Mouse (Mus musculus) kidney, postnatal 0 days (tissue): ENCODE measurements around the gene Batf3. TPM values are rescaled to one million over a fixed set of nuclear protein-coding genes. Genes with fewer than 3 reads are reported as not detected.

ENCODE experiments used
- ATAC-seq: fragments of 200-750 bp; cut with Nextera tagmentation; replicated peaks from 2 replicates; pipeline ENCODE4 v1.8.0; 2017; ENCODE audit warnings: low read depth, moderate number of reproducible peaks, moderate TSS enrichment, moderate library complexity; ENCODE audit not compliant: low FRiP score
- DNase-seq: peaks from one replicate; pipeline ENCODE4 v3.0.0-alpha.2; 2016; ENCODE audit warnings: low spot score
- H3K27ac ChIP-seq: fragments of 300-500 bp; sonication (generic); 2 replicates; pipeline ENCODE4 v1.5.1; 2014; ENCODE audit warnings: mild to moderate bottlenecking
- H3K27me3 ChIP-seq: fragments of 300-500 bp; sonication (generic); 2 replicates; pipeline ENCODE4 v1.6.1; 2014; ENCODE audit warnings: low read length, mixed read lengths; ENCODE audit not compliant: insufficient read depth
- H3K36me3 ChIP-seq: fragments of 300-500 bp; sonication (generic); 2 replicates; pipeline ENCODE4 v1.6.1; 2014; ENCODE audit warnings: low read length, mixed read lengths; ENCODE audit not compliant: insufficient read depth
- H3K4me1 ChIP-seq: fragments of 300-500 bp; sonication (generic); replicated peaks from 2 replicates; pipeline ENCODE4 v1.6.1; 2014; ENCODE audit warnings: antibody characterized with exemption, low read length, mixed read lengths; ENCODE audit not compliant: insufficient read depth
- H3K4me2 ChIP-seq: fragments of 300-500 bp; sonication (generic); 2 replicates; pipeline ENCODE4 v1.6.1; 2014; ENCODE audit warnings: mild to moderate bottlenecking, low read length, moderate library complexity, mixed read lengths
- H3K4me3 ChIP-seq: fragments of 300-500 bp; sonication (generic); replicated peaks from 2 replicates; pipeline ENCODE4 v1.5.1; 2014; ENCODE audit warnings: low read depth, low read length
- H3K9ac ChIP-seq: fragments of 300-500 bp; sonication (generic); 2 replicates; pipeline ENCODE4 v1.6.1; 2014; ENCODE audit warnings: low read depth, low read length
- H3K9me3 ChIP-seq: fragments of 300-500 bp; sonication (generic); replicated peaks from 2 replicates; pipeline ENCODE4 v1.6.1; 2016; ENCODE audit warnings: low read length, inconsistent platforms, mixed read lengths
- CTCF ChIP-seq: IDR thresholded peaks from 2 replicates; pipeline ENCODE4 v1.5.1; 2016; ENCODE audit warnings: antibody characterized with exemption, low read depth, mild to moderate bottlenecking, moderate library complexity
- WGBS: fragments of 180-500 bp; shearing (Covaris S2); extraction: QIAGEN DNeasy Blood & Tissue Kit; methylation state at CpG from one replicate; pipeline ENCODE4 v1.1.7; 2014; 5-methylcytosine and 5-hydroxymethylcytosine counted together
- polyA plus RNA-seq: library from polyadenylated mRNA; unstranded; fragments of >200 nt; fragmentation: Nextera tagmentation; extraction: Ambion mirVana; gene quantifications from 2 replicates; pipeline ENCODE4 v1.2.1, GENCODE M21; 2015

Batf3 gene
- polyA plus RNA-seq, 1 experiment from 2014 or later, result 10.5 TPM

DNA sequence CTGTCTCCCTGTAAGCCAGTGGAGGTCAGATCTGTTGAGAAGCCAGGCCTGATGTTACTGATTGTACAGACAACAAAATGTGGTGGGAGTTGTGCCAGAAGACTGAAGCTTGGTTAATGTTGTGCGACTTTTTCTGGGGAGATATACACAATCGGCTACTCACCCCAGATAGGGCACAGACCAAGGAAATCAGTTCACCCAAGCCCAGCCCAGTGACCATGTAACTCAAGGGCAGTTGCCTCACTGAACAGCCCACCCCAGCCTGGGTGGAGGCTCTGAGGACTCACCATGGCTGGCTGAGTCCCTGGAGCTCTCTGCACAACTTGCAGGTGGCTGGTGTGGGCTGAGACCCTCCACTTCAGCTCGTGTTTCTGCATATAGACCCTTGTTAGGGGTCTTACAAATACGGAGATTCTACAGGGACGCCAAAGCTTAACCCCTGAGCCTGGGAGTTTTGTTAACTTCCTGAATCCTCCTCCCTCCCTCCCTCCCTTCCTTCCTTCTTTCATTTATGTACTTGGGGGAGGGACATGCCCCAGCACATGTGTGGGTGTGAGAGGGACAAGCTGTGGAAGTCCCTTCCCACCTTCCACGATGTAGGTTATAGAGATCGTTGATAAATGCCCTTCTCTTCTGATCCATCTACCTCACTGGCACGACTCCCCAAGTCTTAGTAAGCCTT is 53.4 kb downstream of the Batf3 start:
- Histone ChIP-seq H3K9me3 (no peaks in the 10 kb centered on the region), H3K27me3 (no peaks in the 10 kb centered on the region), H3K36me3 (no peaks in the 10 kb centered on the region), H3K4me2 (no peak overlapping the region), H3K4me3 (no peak overlapping the region), H3K9ac (no peak overlapping the region), H3K27ac (no peak overlapping the region), H3K4me1 (peaks cover 7% of the 10 kb centered on the region; the same call in 1 of the 2 replicates)
- TF ChIP-seq CTCF, result no peak
- no peak for ATAC-seq
- WGBS, result 50% methylated on average over 8 of the region's 8 CpGs
- DNase-seq, result peak; percentile 64

DNA sequence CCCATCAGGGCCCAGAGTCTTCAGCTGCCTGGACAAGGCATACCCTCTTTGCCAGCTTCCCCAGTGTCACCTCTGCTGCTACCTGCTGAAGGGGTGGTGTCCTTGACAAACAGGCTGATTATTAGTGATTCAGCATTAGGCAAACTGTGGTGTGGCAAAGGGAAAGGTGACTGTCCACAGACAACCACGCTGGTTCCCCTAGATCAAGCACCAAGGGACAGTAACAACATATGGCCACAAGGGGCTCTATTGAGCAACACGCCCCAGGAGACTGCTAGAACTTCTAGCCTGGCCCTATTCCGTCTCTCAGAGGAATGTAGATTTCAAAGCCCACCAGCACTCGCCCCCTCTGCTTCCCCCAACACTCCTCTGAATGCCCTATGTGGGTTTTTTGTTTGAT is 55.4 kb downstream of the Batf3 start:
- no peak for ATAC-seq

DNA sequence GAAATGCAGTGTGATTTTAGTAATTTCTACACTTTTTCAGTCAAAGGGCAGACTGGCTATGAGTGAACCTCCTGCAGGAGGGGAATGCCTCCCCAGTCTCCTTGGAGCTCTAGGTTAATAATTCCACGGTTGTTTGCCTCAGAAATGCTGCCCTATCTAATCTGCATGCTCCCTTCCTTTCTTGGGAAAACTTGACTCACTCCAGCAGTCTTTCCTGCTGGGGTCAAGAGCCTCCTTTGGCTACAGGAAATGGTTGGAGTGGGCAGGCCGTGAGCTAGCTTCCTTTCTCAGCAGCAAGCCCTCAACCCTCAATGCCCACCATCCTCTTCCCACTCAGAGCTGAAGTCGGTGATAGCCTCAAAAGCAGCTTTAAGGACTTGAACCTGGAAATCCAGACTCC is 56.7 kb downstream of the Batf3 start:
- peak; percentile 35 for DNase-seq
- H3K4me1 ChIP-seq, result peaks cover 7% of the 10 kb centered on the region; the same call in 1 of the 2 replicates
- no peak for ATAC-seq
- H3K36me3 ChIP-seq, result no peaks in the 10 kb centered on the region
- 17% methylated on average over 3 of the region's 3 CpGs for WGBS
- peak overlapping the region; percentile 44; the same call in 1 of the 2 replicates for H3K27ac ChIP-seq
- H3K27me3 ChIP-seq, result no peaks in the 10 kb centered on the region
- no peak overlapping the region for H3K9ac ChIP-seq
- no peaks in the 10 kb centered on the region for H3K9me3 ChIP-seq
- no peak overlapping the region for H3K4me3 ChIP-seq
- no peak for TF ChIP-seq CTCF
- H3K4me2 ChIP-seq, result no peak overlapping the region

More for the DNA sequence above, 55.4 kb downstream of the Batf3 start:
- Histone ChIP-seq H3K36me3 (no peaks in the 10 kb centered on the region), H3K27me3 (no peaks in the 10 kb centered on the region), H3K4me1 (peaks cover 7% of the 10 kb centered on the region; the same call in 1 of the 2 replicates), H3K9me3 (no peaks in the 10 kb centered on the region), H3K4me3 (no peak overlapping the region), H3K9ac (no peak overlapping the region), H3K4me2 (no peak overlapping the region), H3K27ac (no peak overlapping the region)
- WGBS, result 32% methylated on average over 4 of the region's 4 CpGs
- peak; percentile 79 for TF ChIP-seq CTCF
- peak; percentile 72 for DNase-seq

Other genes with a start within 250 kb of the Batf3 start
- gene Rps6kc1, start 186.1 kb upstream of the Batf3 start, polyA plus RNA-seq, result 9.4 and 10.2 TPM in 2 replicates
- 43.8 and 45.6 TPM in 2 replicates for gene Angel2, start 172.7 kb upstream of the Batf3 start, polyA plus RNA-seq
- gene Vash2, start 118.6 kb upstream of the Batf3 start, polyA plus RNA-seq, result 14.0 and 15.7 TPM in 2 replicates
- gene Flvcr1, start 71.7 kb upstream of the Batf3 start, polyA plus RNA-seq, result 7.5 and 7.9 TPM in 2 replicates
- gene Spata45, start 61.2 kb upstream of the Batf3 start, polyA plus RNA-seq, result not detected in 2 replicates
- gene Tatdn3, start 34.9 kb upstream of the Batf3 start, polyA plus RNA-seq, result 15.6 and 16.1 TPM in 2 replicates
- gene Nsl1, start 34.8 kb upstream of the Batf3 start, polyA plus RNA-seq, result 8.6 and 12.1 TPM in 2 replicates
- not detected in 2 replicates for gene Fam71a, start 67.0 kb downstream of the Batf3 start, polyA plus RNA-seq
- gene Atf3, start 120.2 kb downstream of the Batf3 start, polyA plus RNA-seq, result 3.2 and 4.0 TPM in 2 replicates
- 140 and 144 TPM in 2 replicates for gene Nenf, start 220.3 kb downstream of the Batf3 start, polyA plus RNA-seq
- 19.7 and 24.5 TPM in 2 replicates for gene Tmem206, start 228.1 kb downstream of the Batf3 start, polyA plus RNA-seq